Mouse (Mus musculus): ENCODE results near the gene Rergl.

Gene Rergl

DNA sequence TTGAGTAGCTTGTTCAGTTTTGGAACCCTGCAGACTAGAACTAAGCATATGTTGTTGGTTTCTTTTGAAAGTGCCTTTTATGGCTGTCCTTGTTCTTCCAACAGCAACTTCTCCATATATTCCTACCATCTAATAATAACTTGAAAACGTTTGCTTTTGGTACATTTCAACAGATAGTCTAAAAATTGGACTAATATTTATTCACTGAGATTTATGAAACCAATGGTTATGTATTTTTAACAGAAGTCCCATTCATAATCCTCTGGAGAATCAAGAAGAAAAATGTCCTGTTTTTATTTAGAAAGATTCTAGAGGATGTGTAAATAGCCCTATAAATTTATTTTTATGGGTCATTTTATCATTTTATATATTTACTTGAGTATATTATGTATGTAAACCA, at the start of gene Rergl:
TSS of gene Rergl (minus strand) at position 101 of the 400 bp plus-strand sequence.
- in situ Hi-C loops (cut with MboI): no loop called here

- in situ Hi-C loops (cut with MboI): no loop called here
These were observed 36.7 kb upstream of the Rergl start for GRCm38 (mm10) chr6:139538469-139538868.

DNA sequence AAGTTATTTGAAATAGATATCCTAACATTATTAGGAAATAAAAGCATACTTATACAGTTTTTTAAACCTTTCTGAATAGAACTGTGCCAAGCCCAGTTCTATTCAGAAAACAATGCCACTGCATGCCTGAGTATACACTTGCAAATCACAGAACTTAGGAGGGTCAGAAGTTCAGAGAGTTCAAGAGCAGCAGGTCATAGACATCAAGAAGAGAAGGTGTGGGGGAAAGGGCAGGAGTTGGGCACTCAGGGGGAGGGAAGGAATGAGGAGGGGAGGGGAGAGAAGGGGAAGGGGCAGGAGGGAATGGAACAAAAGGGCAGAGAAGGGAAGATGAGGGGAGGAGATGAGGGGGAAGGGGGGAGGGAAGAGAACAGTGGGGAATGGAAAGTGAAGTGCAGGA, 23.6 kb upstream of the Rergl start:
- in situ Hi-C loops (cut with MboI): no loop called here

DNA sequence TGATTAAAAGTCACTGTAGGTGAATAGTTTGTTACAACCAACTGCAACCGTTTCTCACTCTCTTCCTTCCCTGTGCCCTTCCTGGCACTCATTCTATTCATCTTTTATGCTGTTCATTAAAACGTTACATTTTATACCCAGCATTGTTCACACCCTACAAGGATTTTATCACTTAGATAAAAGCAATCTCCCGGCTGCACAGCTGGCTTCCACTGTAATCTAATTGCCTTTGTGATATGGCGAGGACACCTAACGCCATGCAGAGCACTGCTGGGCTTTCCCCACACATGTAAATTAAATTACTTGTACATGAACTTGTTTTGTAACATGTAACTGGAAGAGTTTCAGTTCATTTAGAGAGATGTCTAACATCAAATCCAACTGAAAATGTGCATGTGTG, 22.5 kb upstream of the Rergl start:
- in situ Hi-C loops (cut with MboI): no loop called here

- in situ Hi-C loops (cut with MboI): no loop called here
These were observed 13.2 kb upstream of the Rergl start for GRCm38 (mm10) chr6:139514938-139515510.

GRCm38 (mm10) chr6:139479730-139480129, 22.0 kb downstream of the Rergl start:
- in situ Hi-C loops (cut with MboI): no loop called here

DNA sequence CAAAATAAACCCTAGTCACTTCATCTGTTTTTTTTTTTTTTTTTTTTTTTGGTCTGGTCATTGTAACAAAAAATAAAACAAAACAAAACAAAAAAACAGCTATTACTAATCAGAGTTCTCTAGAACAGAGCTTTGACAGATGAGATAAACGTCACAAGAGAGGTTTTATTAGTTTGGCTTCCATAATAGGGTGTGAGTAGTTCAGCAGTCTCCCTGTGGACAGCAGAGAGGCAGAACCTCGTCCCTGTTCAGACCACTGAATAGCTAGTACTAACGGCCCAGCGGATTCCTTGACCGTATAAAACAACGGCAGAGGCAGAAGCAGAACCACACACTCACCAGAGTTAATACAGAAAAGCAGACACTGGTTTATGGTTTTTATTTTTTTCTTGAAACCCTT, 36.8 kb downstream of the Rergl start:
- in situ Hi-C loops (cut with MboI): no loop called here

GRCm38 (mm10) chr6:139464292-139464691, 37.5 kb downstream of the Rergl start:
- in situ Hi-C loops (cut with MboI): no loop called here

- in situ Hi-C loops (cut with MboI): no loop called here
These were observed 40.7 kb downstream of the Rergl start for GRCm38 (mm10) chr6:139461094-139461493.

GRCm38 (mm10) chr6:139460470-139460869, 41.3 kb downstream of the Rergl start:
- in situ Hi-C loops (cut with MboI): no loop called here

GRCm38 (mm10) chr6:139443999-139444398, 57.8 kb downstream of the Rergl start:
- in situ Hi-C loops (cut with MboI): no loop called here
